Mouse (Mus musculus) intestine, postnatal 0 days (tissue): Measurements from ENCODE around the gene Synpo2. TPM values are rescaled to one million over a fixed set of nuclear protein-coding genes. Genes with fewer than 3 reads are reported as not detected.
A peak's percentile ranks its signal among the peaks of the same experiment; 100 is the strongest.

Source experiments
- ATAC-seq: fragments of 200-750 bp; cut with Nextera tagmentation; 2 replicates; pipeline ENCODE4 v1.8.0; 2017; ENCODE audit warnings: mild to moderate bottlenecking, moderate TSS enrichment, moderate library complexity
- H3K27ac ChIP-seq: fragments of 300-500 bp; sonication (generic); 2 replicates; pipeline ENCODE4 v1.5.1; 2014; ENCODE audit warnings: mild to moderate bottlenecking, low read depth, low read length, moderate library complexity
- H3K27me3 ChIP-seq: fragments of 300-500 bp; sonication (generic); replicated peaks from 2 replicates; pipeline ENCODE4 v1.6.1; 2014; ENCODE audit warnings: low read length, mixed read lengths; ENCODE audit not compliant: control insufficient read depth, insufficient read depth
- H3K36me3 ChIP-seq: fragments of 300-500 bp; sonication (generic); 2 replicates; pipeline ENCODE4 v1.6.1; 2014; ENCODE audit warnings: mild to moderate bottlenecking, moderate library complexity; ENCODE audit not compliant: control insufficient read depth, insufficient read depth
- H3K4me1 ChIP-seq: fragments of 300-500 bp; sonication (generic); replicated peaks from 2 replicates; pipeline ENCODE4 v1.6.1; 2014; ENCODE audit warnings: antibody characterized with exemption, low read length, mixed read lengths; ENCODE audit not compliant: control insufficient read depth, insufficient read depth
- H3K4me2 ChIP-seq: fragments of 300-500 bp; sonication (generic); replicated peaks from 2 replicates; pipeline ENCODE4 v1.6.1; 2014; ENCODE audit warnings: low read depth, mild to moderate bottlenecking, moderate library complexity
- H3K4me3 ChIP-seq: fragments of 300-500 bp; sonication (generic); 2 replicates; pipeline ENCODE4 v1.5.1; 2014; ENCODE audit warnings: low read depth, low read length
- H3K9ac ChIP-seq: fragments of 300-500 bp; sonication (generic); 2 replicates; pipeline ENCODE4 v1.6.1; 2014; ENCODE audit warnings: mild to moderate bottlenecking, low read depth, low read length
- H3K9me3 ChIP-seq: fragments of 300-500 bp; sonication (generic); 2 replicates; pipeline ENCODE4 v1.6.1; 2016; ENCODE audit warnings: mixed run types; ENCODE audit not compliant: control insufficient read depth
- CTCF ChIP-seq: sonication (generic); IDR thresholded peaks from 2 replicates; pipeline ENCODE4 v1.5.1; 2016; ENCODE audit warnings: low read depth, mild to moderate bottlenecking, control low read depth, antibody characterized with exemption, moderate library complexity
- WGBS: fragments of 180-500 bp; shearing (Covaris S2); extraction: QIAGEN DNeasy Blood & Tissue Kit; methylation state at CpG from one replicate; pipeline ENCODE4 v1.1.7; 2014; 5-methylcytosine and 5-hydroxymethylcytosine counted together
- polyA plus RNA-seq: library from polyadenylated mRNA; unstranded; fragments of >200 nt; fragmentation: Nextera tagmentation; extraction: Ambion mirVana; gene quantifications from 2 replicates; pipeline ENCODE4 v1.2.1, GENCODE M21; 2015

The Synpo2 gene
- polyA plus RNA-seq, 1 experiment from 2014 or later = 23.9 TPM

DNA sequence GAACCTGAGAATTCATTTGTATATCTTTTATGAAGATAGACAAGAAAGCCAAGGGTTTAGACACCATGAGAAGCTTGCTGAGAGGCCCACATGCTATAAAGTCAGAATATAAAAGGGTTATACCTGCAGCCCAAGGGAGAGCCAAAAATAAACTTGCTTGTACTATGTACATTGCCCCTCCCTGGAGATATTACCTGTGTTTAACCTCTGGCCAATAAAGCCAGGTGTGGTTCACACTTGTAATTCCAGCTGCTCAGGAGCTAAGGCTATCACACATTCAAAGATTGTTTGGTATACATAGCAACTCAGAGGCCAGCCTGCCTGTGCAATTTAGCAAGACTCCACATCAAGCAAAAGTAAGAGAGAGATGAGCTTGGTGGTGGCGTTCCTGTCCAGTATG is 177.1 kb downstream of the Synpo2 start:
- H3K4me2 ChIP-seq = no peak overlapping the region
- no peaks in the 10 kb centered on the region for H3K27me3 ChIP-seq
- 47% methylated on average over 1 of the region's 1 CpGs for WGBS
- H3K4me3 ChIP-seq = no peak overlapping the region
- H3K36me3 ChIP-seq = no peaks in the 10 kb centered on the region
- H3K9me3 ChIP-seq = no peaks in the 10 kb centered on the region
- H3K9ac ChIP-seq = no peak overlapping the region
- no peak for TF ChIP-seq CTCF
- no peak overlapping the region for H3K27ac ChIP-seq
- peak; percentile 92 for ATAC-seq
- H3K4me1 ChIP-seq = peaks cover 6% of the 10 kb centered on the region

DNA sequence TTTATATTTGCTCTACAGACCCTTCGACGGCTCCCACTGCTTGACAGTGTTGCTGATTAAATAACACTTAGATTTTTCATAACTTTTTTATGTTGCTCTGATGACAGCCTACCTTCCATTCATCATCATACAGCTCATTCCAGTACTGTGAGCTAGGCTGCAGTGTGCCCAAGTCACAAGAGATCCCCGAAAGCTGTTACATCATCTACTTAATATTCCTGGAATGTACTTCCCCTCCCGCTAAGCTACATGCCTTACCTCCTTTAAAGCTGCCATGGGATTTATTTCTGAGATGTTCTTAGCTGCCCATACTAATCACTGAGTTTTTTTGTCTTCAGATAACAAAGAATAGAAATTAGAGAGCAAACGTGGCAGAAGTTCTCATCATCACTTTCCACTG is 181.8 kb downstream of the Synpo2 start:
- no peak overlapping the region for H3K4me3 ChIP-seq
- no peak overlapping the region for H3K4me2 ChIP-seq
- H3K36me3 ChIP-seq = no peaks in the 10 kb centered on the region
- H3K27me3 ChIP-seq = no peaks in the 10 kb centered on the region
- H3K4me1 ChIP-seq = peaks cover 7% of the 10 kb centered on the region
- H3K27ac ChIP-seq = no peak overlapping the region
- peaks cover 4% of the 10 kb centered on the region; the same call in 1 of the 2 replicates for H3K9me3 ChIP-seq
- TF ChIP-seq CTCF = no peak
- no peak for ATAC-seq
- WGBS = 54% methylated on average over 5 of the region's 5 CpGs
- H3K9ac ChIP-seq = no peak overlapping the region

DNA sequence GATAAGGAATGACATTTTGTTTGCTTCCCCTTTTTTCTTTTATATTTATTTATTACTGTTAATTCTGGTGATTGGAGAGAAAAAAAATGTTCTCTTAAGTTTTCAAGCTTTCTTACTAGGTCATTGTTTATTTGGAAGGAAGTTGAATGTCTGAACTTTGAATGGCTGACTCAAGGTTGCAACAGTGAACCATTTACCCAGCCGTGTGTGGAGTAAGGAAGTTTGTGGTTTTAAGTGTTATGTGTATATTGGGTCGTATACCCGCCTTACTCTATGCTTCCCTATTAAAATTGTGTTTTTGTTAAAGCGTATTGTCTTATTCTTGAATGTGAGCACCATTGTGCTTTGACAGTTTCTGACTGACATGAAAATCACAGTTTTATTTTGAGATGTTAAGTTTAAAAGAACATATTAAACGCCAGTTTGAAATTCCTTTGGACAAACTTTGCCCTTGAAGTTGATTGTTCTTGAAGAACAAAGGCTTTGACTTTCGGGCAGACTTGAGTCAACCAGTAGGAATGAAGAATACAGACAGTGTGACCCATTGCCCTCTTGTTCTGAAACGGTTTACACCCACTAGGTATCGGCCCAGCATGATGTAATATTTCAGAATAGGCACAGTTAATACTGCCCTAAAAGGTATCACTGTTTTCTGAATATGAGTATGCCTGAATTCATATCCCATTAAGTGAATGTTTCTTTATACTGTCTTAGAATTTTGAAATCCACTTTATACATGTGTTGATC is 182.6 kb downstream of the Synpo2 start:
- H3K9ac ChIP-seq = no peak overlapping the region
- H3K27me3 ChIP-seq = no peaks in the 10 kb centered on the region
- peaks cover 7% of the 10 kb centered on the region for H3K4me1 ChIP-seq
- no peaks in the 10 kb centered on the region for H3K36me3 ChIP-seq
- H3K9me3 ChIP-seq = peaks cover 5% of the 10 kb centered on the region; the same call in 1 of the 2 replicates
- TF ChIP-seq CTCF = no peak
- no peak overlapping the region for H3K27ac ChIP-seq
- ATAC-seq = peak; percentile 85
- WGBS = 40% methylated on average over 8 of the region's 8 CpGs
- no peak overlapping the region for H3K4me3 ChIP-seq
- H3K4me2 ChIP-seq = no peak overlapping the region

DNA sequence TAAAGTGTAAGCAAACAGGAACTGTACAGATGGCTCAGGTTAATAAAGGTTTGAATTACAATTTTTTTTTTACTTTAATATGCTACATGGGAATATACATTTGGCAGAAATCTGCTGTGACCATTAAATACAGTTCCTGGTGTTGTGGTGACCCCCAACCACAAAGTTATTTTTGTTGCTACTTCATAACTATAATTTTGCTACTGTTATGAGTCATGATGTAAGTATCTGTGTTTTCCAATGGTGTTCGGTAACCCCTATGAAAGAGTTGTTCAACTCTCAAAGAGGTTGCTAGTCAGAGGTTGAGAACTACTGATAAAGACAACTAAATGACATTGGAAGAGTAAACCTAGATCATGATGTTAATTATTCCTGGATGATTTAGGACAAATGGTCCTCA is 193.6 kb downstream of the Synpo2 start:
- no peak for ATAC-seq
- H3K36me3 ChIP-seq = no peaks in the 10 kb centered on the region
- H3K4me2 ChIP-seq = no peak overlapping the region
- WGBS = 90% methylated on average over 1 of the region's 1 CpGs
- no peaks in the 10 kb centered on the region for H3K4me1 ChIP-seq
- no peak overlapping the region for H3K4me3 ChIP-seq
- H3K9me3 ChIP-seq = no peaks in the 10 kb centered on the region
- no peak overlapping the region for H3K27ac ChIP-seq
- H3K9ac ChIP-seq = no peak overlapping the region
- H3K27me3 ChIP-seq = no peaks in the 10 kb centered on the region
- TF ChIP-seq CTCF = no peak

DNA sequence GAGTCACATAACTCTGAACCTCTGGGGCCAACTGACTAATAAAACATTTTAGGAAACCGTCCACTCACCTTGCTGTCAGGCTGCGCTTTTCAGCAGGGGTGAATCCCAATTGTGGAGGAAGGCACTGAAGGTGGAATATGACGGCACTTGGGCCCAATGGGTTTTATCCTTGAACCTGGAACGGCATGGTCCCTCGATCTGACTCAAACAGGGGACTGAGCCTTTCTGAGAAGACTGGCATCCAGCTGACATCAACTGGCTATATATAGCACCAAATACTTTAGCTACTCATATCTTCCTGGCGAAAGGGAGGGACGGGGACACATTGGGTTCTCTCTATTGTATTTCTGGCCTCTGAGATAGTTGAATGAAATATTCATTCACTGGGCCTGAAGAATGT is 201.2 kb downstream of the Synpo2 start, which contains the start of gene Myoz2:
Gene Myoz2, minus strand, starts transcription at position 264 of the 400 bp plus-strand sequence.
- no peak within 1 kb of the TSS for H3K4me2 ChIP-seq
- H3K9ac ChIP-seq = no peak within 1 kb of the TSS
- no peaks in the 10 kb centered on the region for H3K9me3 ChIP-seq
- no peak within 1 kb of the TSS for H3K4me3 ChIP-seq
- ATAC-seq = no peak
- H3K36me3 ChIP-seq = no peaks in the 10 kb centered on the region
- H3K4me1 ChIP-seq = no peaks in the 10 kb centered on the region
- H3K27me3 ChIP-seq = no peaks in the 10 kb centered on the region
- 91% methylated on average over 7 of the region's 7 CpGs for WGBS
- H3K27ac ChIP-seq = 0 out of 2 replicates have a peak within 1 kb of the TSS, but pooled peaks have one; percentile 5
- no peak for TF ChIP-seq CTCF

DNA sequence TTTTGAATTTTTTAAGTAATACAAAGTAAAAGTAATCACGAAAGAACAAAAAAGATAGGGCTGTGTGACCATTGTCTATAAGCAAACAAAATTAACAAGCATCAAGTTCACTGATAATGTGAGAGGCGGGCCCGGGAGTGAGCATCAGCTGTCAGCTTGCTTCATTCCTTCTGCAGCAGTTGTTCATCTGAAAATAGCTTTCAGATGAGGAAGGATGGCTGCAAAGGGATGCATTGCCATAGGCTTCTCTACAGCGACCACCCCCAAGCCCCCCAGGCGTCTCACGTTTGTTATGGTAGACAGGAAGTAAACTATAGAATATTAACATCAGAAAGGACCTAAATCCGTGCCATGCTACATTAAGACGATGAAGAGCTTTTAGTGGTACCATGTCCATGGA is 202.1 kb downstream of the Synpo2 start:
- Histone ChIP-seq H3K4me2 (no peak overlapping the region), H3K27me3 (no peaks in the 10 kb centered on the region), H3K27ac (no peak overlapping the region), H3K9me3 (no peaks in the 10 kb centered on the region), H3K36me3 (no peaks in the 10 kb centered on the region), H3K9ac (no peak overlapping the region), H3K4me1 (no peaks in the 10 kb centered on the region), H3K4me3 (no peak overlapping the region)
- no peak for TF ChIP-seq CTCF
- WGBS = 79% methylated on average over 8 of the region's 8 CpGs
- ATAC-seq = no peak

Other genes with a start within 250 kb of the Synpo2 start
- 0.09 TPM in 1 of 2 replicates, not detected in the other for gene Myoz2, start 201.1 kb downstream of the Synpo2 start, polyA plus RNA-seq
- 210 and 211 TPM in 2 replicates for gene Sec24d, start 31.3 kb upstream of the Synpo2 start, polyA plus RNA-seq
- 11.1 and 11.7 TPM in 2 replicates for gene Mettl14, start 150.0 kb upstream of the Synpo2 start, polyA plus RNA-seq
- 5.9 and 6.4 TPM in 2 replicates for gene Prss12, start 210.8 kb upstream of the Synpo2 start, polyA plus RNA-seq